Mouse (Mus musculus): Measurements from ENCODE around the gene Pou6f1. TPM values are rescaled to one million over a fixed set of nuclear protein-coding genes. Genes with fewer than 3 reads are reported as not detected.

The Pou6f1 gene
- total and polyA plus RNA-seq, 3 experiments, result 1.7 to 9.1 (median 7.4) TPM

DNA sequence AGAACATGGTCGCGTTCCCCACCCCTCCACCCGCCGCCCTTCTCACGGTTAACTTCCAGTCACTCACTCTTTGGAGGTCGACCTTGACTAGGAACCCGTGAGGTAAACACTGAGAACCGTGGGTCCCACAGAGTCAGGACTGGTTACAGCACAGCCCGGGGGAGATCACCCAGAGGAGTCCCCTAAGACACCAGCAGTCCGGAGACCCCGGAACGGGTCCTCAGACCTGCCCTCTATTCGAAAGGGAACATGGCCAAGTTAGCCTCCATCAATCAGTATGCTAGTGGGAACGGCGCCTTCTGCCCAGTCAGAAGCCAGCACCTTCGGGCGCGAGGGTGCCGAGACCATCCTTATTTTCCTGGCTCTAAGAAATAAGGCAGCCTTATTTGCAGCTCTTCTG lies 16.4 kb upstream of the Pou6f1 start:
- DNase-seq (ENCODE audit: extremely low read depth), result no peak
- Histone ChIP-seq H3K36me3 (replicated peaks in 1 of 2; ENCODE audit: control insufficient read depth in 1 of 2, insufficient read depth in 1 of 2, low read length in 1 of 2) (peaks cover 33 to 45% of the 10 kb centered on the region in 2 experiments), H3K27ac (ENCODE audit: insufficient read depth, low read depth) (no peak overlapping the region), H3K4me1 (ENCODE audit: control insufficient read depth in 1 of 2, insufficient read depth in 2 of 2) (peaks cover 11 to 23% of the 10 kb centered on the region in 2 experiments), H3K27me3 (replicated peaks) (no peaks in the 10 kb centered on the region), H3K4me2 (ENCODE audit: insufficient read depth, low read depth, poor library complexity, severe bottlenecking) (peak overlapping the region; percentile 44), H3K9me3 (replicated peaks; ENCODE audit: low read length) (no peaks in the 10 kb centered on the region), H3K9ac (ENCODE audit: insufficient read depth, low read depth) (peak overlapping the region; percentile 93), H3K4me3 (replicated peaks in 1 of 3; ENCODE audit: low read depth in 2 of 3, low read length in 2 of 3, poor library complexity in 1 of 3) (peak overlapping the region; percentile 79 to 97 (median 87)), H3K79me2 (replicated peaks; ENCODE audit: control insufficient read depth, extremely low read depth, insufficient read depth, poor library complexity, severe bottlenecking) (peaks cover 13% of the 10 kb centered on the region)
- in situ Hi-C loops (cut with MboI; ENCODE audit: low pct_ligation_motif_present, low pct_unique_long_range_greater_than_20kb, low sequenced_read_pairs) (no loop called here), dilution Hi-C loops (cut with MboI; ENCODE audit: extremely low pct_ligation_motif_present, extremely low pct_unique_long_range_greater_than_20kb, low sequenced_read_pairs) (no loop called here)
- TF ChIP-seq NELFE (IDR thresholded peaks at IDR 0.05; ENCODE audit: low read depth, low read length) (no peak), JUND (conservative IDR thresholded peaks at IDR 0.05; ENCODE audit: low read depth, low read length) (no peak), PAX5 (IDR thresholded peaks at IDR 0.05; ENCODE audit: low read length) (no peak), SMC3 (IDR thresholded peaks at IDR 0.05; ENCODE audit: low read depth, low read length) (no peak), E2F4 (IDR thresholded peaks at IDR 0.05; ENCODE audit: insufficient replicate concordance, low read depth, low read length) (no peak), MEF2A (IDR thresholded peaks at IDR 0.05; ENCODE audit: borderline replicate concordance, low read depth, low read length) (no peak), EP300 (IDR thresholded peaks at IDR 0.05; ENCODE audit: low read length) (no peak), POLR2AphosphoS2 (IDR thresholded peaks at IDR 0.05; ENCODE audit: low read depth, low read length) (no peak), BHLHE40 (IDR thresholded peaks at IDR 0.05; ENCODE audit: low read depth, low read length) (no peak), NRF1 (IDR thresholded peaks at IDR 0.05; ENCODE audit: low read depth, low read length) (no peak), ETS1 (conservative IDR thresholded peaks at IDR 0.05; ENCODE audit: low read depth, low read length) (no peak), USF1 (IDR thresholded peaks at IDR 0.05; ENCODE audit: low read depth, low read length) (no peak)

DNA sequence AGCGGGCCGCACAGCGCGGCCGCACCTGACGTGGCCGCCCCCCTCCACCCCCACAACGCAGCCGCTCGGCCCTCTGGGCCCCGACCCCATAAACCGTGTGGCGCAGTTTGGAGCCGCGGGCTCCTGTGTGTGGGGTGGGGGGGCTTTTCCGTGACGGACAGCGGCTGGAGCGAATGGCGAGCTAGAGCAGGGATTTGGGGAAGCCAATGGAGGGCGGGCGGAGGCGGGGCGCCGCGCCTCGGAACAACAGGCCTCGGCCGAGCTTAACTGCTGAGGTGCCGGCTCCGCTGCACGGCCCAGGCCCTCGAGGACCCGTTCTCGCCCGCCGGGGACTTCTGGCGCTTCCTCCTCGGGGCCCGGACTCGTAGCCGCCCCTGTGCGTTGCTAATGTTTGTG lies 16.0 kb upstream of the Pou6f1 start:
- peak overlapping the region; percentile 44; the same call in 1 of the 2 replicates for H3K4me2 ChIP-seq (ENCODE audit: insufficient read depth, low read depth, poor library complexity, severe bottlenecking)
- H3K4me1 ChIP-seq (ENCODE audit: control insufficient read depth in 1 of 2, insufficient read depth in 2 of 2), result peaks cover 11 to 23% of the 10 kb centered on the region in 2 experiments
- TF ChIP-seq IRF4 (IDR thresholded peaks at IDR 0.05; ENCODE audit: low read depth, low read length) (no peak), MAZ (IDR thresholded peaks at IDR 0.05; ENCODE audit: low read depth, low read length) (peak; percentile 64; the same call in 1 of the 2 replicates), UBTF (IDR thresholded peaks at IDR 0.05; ENCODE audit: low read depth, low read length) (0 out of 2 replicates have a peak, but pooled peaks have one; percentile 46), CHD2 (IDR thresholded peaks at IDR 0.05; ENCODE audit: low read length) (peak; percentile 87), SMC3 (IDR thresholded peaks at IDR 0.05; ENCODE audit: low read depth, low read length) (no peak), MXI1 (IDR thresholded peaks at IDR 0.05; ENCODE audit: low read depth, low read length) (peak; percentile 43; the same call in 1 of the 2 replicates), CHD1 (IDR thresholded peaks at IDR 0.05; ENCODE audit: low read depth, low read length) (no peak), GABPA (IDR thresholded peaks at IDR 0.05; ENCODE audit: insufficient replicate concordance, low read depth, low read length) (no peak), EP300 (IDR thresholded peaks at IDR 0.05; ENCODE audit: low read length) (no peak), CTCF (conservative IDR thresholded peaks at IDR 0.05 in 1 of 2, IDR thresholded peaks at IDR 0.05 in 1 of 2; ENCODE audit: low read depth in 2 of 2, low read length in 2 of 2) (no peak), NELFE (IDR thresholded peaks at IDR 0.05; ENCODE audit: low read depth, low read length) (0 out of 2 replicates have a peak, but pooled peaks have one; percentile 67), HCFC1 (IDR thresholded peaks at IDR 0.05; ENCODE audit: low read depth, low read length) (peak; percentile 2), USF2 (conservative IDR thresholded peaks at IDR 0.05; ENCODE audit: low read depth, low read length) (no peak), TCF12 (IDR thresholded peaks at IDR 0.05; ENCODE audit: low read depth, low read length) (0 out of 2 replicates have a peak, but pooled peaks have one; percentile 7), USF1 (IDR thresholded peaks at IDR 0.05; ENCODE audit: low read depth, low read length) (no peak), RAD21 (IDR thresholded peaks at IDR 0.05; ENCODE audit: low read depth, low read length) (no peak), ZMIZ1 (IDR thresholded peaks at IDR 0.05; ENCODE audit: low read depth, low read length) (no peak), TBP (conservative IDR thresholded peaks at IDR 0.05; ENCODE audit: low read depth, low read length) (0 out of 2 replicates have a peak, but pooled peaks have one; percentile 10), MAFK (IDR thresholded peaks at IDR 0.05; ENCODE audit: insufficient replicate concordance, low read length) (no peak), PAX5 (IDR thresholded peaks at IDR 0.05; ENCODE audit: low read length) (no peak), MYC (IDR thresholded peaks at IDR 0.05; ENCODE audit: low read depth, low read length) (no peak; the same call in 1 of the 2 replicates), POLR2A (IDR thresholded peaks at IDR 0.05; ENCODE audit: low read depth, low read length) (peak; percentile 63; the same call in 1 of the 2 replicates), BHLHE40 (IDR thresholded peaks at IDR 0.05; ENCODE audit: low read depth, low read length) (no peak)
- in situ Hi-C loops (cut with MboI; ENCODE audit: low pct_ligation_motif_present, low pct_unique_long_range_greater_than_20kb, low sequenced_read_pairs), result no loop called here
- H3K9me3 ChIP-seq (replicated peaks; ENCODE audit: low read length), result no peaks in the 10 kb centered on the region
- H3K27ac ChIP-seq (ENCODE audit: insufficient read depth, low read depth), result peak overlapping the region; percentile 73
- H3K36me3 ChIP-seq (replicated peaks in 1 of 2; ENCODE audit: control insufficient read depth in 1 of 2, insufficient read depth in 1 of 2, low read length in 1 of 2), result peaks cover 33 to 41% of the 10 kb centered on the region in 2 experiments
- H3K79me2 ChIP-seq (replicated peaks; ENCODE audit: control insufficient read depth, extremely low read depth, insufficient read depth, poor library complexity, severe bottlenecking), result peaks cover 13% of the 10 kb centered on the region
- DNase-seq (ENCODE audit: extremely low read depth), result peak; percentile 91
- peak overlapping the region; percentile 79 to 97 (median 87) for H3K4me3 ChIP-seq (replicated peaks in 1 of 3; ENCODE audit: low read depth in 2 of 3, low read length in 2 of 3, poor library complexity in 1 of 3)
- dilution Hi-C loops (cut with MboI; ENCODE audit: extremely low pct_ligation_motif_present, extremely low pct_unique_long_range_greater_than_20kb, low sequenced_read_pairs), result no loop called here
- no peaks in the 10 kb centered on the region for H3K27me3 ChIP-seq (replicated peaks)
- peak overlapping the region; percentile 93 for H3K9ac ChIP-seq (ENCODE audit: insufficient read depth, low read depth)

Data from CH12.LX (cell line).